Mouse (Mus musculus) T-helper 17 cell (primary cell): Measurements from ENCODE around the gene Slc35a3.

ENCODE experiments used
- in situ Hi-C, 2 experiments: fragments of 300-600 bp; cut with MboI, MseI; formaldehyde crosslinking; loops; 1 replicate in 1 of 2; 2 replicates in 1 of 2; pipeline ENCODE4 v1.15.1; 2025; ENCODE audit warnings: high pct_unique_total_duplicates in 2 of 2

The Slc35a3 gene

DNA sequence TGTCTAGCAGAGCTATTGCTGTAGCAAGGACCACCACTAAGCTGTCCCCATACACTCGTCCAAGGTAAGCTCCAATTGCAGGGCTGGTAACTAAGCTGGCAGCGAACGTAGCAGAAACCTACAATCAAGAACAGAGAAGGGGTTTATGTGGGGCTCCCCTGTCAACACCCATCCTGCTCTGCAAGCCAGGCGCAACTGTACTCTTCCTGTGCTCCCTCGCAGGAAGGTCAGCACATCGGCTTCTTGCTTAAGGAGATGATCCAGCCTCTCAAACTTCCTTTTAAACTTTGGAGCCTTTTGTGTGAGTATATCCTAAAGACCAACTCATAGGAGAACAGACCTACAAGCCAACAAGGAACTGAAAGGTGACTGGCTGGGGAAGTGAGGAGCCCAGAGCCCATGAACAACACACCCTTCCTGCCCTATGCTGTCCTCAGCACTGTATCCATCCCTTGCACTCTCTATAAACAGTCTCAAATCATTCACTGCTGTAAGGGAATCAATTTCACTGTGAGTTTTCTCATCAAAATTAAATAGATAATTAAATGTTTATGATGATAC is 70.7 kb downstream of the Slc35a3 start:
- in situ Hi-C loops: no loop called here

DNA sequence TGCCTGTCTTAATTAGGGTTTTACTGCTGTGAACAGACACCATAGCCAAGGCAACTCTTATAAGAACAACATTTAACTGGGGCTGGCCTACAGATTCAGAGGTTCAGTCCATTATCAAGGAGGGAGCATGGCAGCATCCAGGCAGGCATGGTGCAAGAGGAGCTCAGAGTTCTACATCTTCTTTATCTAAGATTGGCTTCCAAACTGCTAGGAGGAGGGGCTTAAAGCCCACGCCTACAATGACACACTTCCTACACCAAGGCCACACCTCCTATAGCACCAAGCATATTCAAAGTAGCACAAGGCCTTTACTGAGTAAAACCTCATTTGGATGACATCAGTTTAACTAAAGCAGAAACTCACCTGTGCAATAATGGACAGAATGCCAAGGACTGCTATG is 72.6 kb downstream of the Slc35a3 start:
- in situ Hi-C loops: no loop called here

DNA sequence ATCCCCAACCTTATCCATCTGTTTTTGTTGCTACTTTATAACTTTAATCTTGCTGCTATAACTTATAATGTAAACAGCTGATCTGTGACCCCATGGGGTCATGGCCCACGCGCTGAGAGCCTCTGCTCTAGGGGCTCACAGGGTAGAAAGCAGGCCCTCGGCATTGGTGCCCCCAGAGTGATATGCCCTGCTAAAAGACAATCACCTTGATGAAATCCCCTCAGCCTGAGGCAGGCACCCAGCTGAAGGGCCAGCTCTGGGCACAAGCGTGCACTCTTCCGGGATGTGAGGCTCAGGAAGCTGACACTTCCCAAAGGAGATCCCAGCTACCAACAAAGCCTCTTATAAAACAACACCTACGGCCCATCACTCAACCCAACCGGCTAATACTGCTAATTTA is 74.1 kb downstream of the Slc35a3 start:
- in situ Hi-C loops: no loop called here

DNA sequence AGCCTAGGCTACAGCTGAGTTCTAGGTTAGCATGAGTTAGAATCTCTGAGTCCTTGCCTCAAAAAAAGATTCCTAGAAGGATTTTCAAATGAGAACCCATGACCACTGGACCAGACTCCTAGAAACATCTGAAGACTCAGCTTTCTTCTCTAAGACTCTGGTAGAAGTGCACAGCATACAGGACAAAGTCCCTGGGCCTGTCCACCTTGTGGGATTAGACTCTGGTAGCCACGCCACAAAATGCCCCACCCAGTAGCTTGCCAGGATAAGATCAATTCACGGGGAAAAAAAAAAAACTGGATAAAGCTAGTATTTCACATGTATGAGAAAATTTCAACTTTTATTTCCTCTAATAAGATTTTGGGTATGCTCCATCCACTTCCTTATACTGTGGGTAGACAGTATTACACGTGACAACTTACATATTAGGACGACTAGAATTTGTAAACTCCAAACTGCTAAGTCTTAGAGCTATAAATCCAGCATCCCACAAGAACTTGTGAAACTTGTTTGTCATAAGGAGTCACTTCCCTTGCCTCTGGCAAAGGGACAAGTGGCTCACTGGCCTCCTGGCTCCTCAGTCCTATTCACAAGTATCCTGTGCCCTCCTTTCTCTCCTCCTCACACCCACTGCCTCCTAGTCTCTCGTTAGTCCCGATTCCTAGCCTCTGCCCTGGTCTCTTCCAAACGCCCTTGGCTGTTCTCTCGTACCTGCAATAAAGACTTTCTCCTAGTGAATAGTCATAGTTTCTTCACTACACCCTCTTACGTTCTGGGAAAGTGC is 74.7 kb downstream of the Slc35a3 start:
- in situ Hi-C loops: no loop called here

DNA sequence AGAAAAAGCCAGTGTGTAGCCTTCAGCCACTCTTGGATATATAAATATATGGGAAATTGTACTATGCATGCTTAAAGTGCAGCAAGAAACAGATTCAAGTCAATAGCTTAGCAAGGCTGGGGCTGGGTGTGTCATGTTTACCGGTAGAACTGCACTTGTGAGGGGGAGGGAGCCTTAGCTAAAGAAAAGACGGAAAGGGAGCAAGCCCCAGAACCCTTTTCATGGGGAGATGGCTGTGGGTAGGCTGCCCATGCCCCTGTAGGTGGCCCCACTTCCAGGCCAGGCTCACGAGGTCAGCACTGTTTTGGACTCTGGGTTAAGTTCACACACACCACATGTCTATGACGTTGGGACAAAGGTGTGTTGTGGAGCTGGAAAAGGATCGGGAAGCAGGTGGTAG is 76.8 kb downstream of the Slc35a3 start:
- in situ Hi-C loops: no loop called here

DNA sequence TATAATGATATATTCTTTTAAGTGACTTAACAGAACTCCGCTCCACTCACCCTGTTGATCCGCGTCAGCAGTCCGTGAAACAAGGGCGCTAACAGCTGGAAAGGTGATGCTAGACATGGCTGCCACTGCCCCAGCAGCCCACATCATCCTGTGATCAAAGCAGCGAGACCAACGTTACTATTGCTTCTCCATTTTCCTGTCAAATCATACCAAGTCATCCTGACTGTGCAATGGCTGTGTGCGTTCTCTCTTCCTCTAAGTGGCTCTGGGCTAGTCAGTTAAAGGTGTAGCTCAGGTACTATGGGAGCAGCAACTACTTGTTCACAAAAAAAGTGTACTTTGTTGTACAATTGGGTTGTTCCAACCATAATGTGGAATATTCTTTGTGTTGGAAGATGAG is 77.8 kb downstream of the Slc35a3 start:
- in situ Hi-C loops: no loop called here

DNA sequence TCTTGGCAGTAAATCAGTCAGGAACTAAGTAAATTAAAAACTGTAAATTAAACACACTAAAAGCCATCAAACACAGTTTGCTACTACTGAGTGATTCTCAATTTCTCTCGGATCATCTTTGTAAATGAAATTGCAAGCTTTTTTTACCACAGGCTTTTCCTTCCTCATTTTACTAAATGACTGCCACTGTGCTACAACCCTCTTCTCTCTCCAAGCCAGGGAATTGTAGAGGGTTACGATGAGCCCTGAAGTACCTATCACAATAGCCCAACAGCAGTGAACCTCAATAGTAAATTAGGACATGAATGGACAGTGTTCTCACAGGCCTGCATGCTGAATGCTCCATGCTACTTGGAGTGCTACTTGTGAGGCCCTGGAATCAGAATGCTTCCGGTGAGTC is 78.5 kb downstream of the Slc35a3 start:
- in situ Hi-C loops: no loop called here

DNA sequence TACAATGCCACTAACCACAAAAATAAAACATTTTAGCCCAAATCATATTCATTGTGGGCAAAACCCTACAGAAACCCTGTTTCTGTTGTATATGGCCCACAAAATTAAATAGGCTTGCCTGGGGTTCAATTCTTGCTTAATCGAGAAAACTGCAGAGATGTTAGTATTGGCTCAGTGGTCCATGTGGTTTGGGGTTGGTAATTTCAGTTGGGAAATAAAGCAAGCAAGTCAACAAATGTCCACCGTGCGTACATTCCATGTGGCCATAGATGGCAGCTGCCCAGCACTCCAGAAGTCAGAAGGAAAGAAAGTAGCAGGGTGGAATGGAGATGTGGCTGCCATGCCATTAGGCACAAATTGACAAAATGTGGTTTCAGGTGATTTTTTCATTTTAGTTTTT is 79.7 kb downstream of the Slc35a3 start:
- in situ Hi-C loops: no loop called here

DNA sequence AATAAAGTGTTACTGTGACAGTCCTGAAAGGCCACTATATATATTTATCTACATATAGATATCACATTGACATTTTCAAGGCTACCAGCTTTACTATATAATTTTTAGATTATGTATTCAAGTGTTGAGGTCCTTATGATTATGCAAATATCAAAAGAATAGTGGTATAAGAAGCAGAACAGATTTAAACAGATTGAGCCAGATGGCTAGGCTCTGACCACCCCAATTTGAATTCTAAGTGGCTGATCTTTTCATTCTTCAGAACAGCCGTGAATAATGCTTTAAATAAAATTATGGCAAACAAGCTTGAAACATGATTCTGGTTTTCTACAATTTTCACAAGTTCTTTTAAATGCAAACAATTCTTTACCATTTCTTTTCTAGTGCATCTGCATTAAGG is 81.2 kb downstream of the Slc35a3 start:
- in situ Hi-C loops: no loop called here

DNA sequence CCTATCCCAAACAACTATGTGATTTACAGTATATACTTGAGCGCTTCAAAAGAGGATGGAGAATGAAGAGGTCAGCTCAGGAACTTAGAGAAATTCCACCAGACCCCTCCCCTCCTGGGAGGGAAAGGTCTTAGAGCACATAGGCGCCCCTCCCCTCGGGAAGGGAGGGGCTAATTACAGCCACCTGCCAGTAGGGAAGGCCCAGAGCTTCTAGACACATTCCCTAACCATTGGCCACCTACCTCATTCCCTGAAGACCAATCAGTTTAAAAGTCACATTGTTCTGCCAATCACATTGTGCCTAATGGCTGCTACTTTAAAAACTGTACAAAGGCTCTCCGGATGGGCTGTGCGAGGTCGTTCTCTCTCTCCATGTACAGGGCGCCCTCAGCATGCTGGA is 90.0 kb downstream of the Slc35a3 start:
- in situ Hi-C loops: loop anchor here in 1 of 2 experiments (10.0 kb wide), 1 partner anchor 278 kb away; no protein-coding TSS in a partner anchor

DNA sequence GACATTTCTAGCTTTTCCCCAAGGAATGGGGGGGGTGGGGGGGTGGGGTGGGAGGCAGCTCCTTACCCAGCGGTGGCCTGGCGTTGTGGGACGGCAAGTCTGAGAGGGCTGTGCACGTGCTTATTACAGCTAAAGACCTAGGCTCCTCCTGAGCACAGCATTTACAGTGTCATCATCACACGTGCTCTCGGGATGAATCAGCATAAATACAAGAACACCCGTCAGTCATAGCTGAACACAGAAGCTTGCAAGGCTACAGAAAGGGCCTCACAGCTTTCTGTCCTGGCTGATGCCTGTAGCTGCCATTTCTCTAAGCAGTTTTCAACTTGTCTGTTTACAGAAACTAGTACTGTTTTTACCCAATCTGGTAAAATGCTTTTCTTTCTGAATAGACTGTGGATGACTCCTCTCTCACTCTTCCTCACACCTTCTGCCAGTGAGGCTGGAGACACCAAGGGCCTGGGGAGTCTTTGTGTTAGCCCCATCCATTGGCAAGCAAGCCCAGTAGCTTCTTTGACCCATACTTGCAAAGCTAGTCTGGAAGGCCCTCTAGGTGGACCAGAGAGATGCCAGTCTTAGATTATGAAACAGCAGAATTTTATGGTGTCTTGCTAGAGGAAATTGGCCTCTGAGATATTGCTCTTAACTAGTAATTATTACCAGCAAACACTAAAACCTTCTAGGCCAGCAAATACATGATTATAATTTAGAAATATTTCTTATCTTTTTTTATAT is 91.8 kb downstream of the Slc35a3 start:
- in situ Hi-C loops: loop anchor here in 1 of 2 experiments (10.0 kb wide), 1 partner anchor 276 kb away; no protein-coding TSS in a partner anchor
